Mouse (Mus musculus) kidney, embryonic 15.5 days (tissue): ENCODE results near the gene Cd46. TPM values are rescaled to one million over a fixed set of nuclear protein-coding genes. Genes with fewer than 3 reads are reported as not detected.
A peak's percentile ranks its signal among the peaks of the same experiment; 100 is the strongest.

ENCODE experiments used
- ATAC-seq: fragments of 200-750 bp; cut with Nextera tagmentation; replicated peaks from 2 replicates; pipeline ENCODE4 v1.8.0; 2017; ENCODE audit warnings: moderate TSS enrichment; ENCODE audit not compliant: low FRiP score
- H3K27ac ChIP-seq: fragments of 300-500 bp; sonication (generic); 2 replicates; pipeline ENCODE4 v1.5.1; 2015; ENCODE audit warnings: mild to moderate bottlenecking, inconsistent platforms
- H3K27me3 ChIP-seq: fragments of 300-500 bp; sonication (generic); 2 replicates; pipeline ENCODE4 v1.6.1; 2015; ENCODE audit warnings: inconsistent platforms
- H3K36me3 ChIP-seq: fragments of 300-500 bp; sonication (generic); 2 replicates; pipeline ENCODE4 v1.6.1; 2015; ENCODE audit warnings: inconsistent platforms
- H3K4me1 ChIP-seq: fragments of 300-500 bp; sonication (generic); 2 replicates; pipeline ENCODE4 v1.6.1; 2015; ENCODE audit warnings: inconsistent platforms
- H3K4me2 ChIP-seq: fragments of 300-500 bp; sonication (generic); 2 replicates; pipeline ENCODE4 v1.6.1; 2015; ENCODE audit warnings: moderate library complexity, mild to moderate bottlenecking, inconsistent platforms
- H3K4me3 ChIP-seq: fragments of 300-500 bp; sonication (generic); replicated peaks from 2 replicates; pipeline ENCODE4 v1.5.1; 2015; ENCODE audit warnings: mild to moderate bottlenecking, inconsistent platforms
- H3K9ac ChIP-seq: fragments of 300-500 bp; sonication (generic); 2 replicates; pipeline ENCODE4 v1.6.1; 2015; ENCODE audit warnings: mild to moderate bottlenecking, inconsistent platforms
- H3K9me3 ChIP-seq: fragments of 300-500 bp; sonication (generic); replicated peaks from 2 replicates; pipeline ENCODE4 v1.6.1; 2016; ENCODE audit warnings: inconsistent platforms
- WGBS: fragments of 180-500 bp; shearing (Covaris S2); methylation state at CpG from one replicate; pipeline ENCODE4 v1.1.7; 2015; ENCODE audit warnings: mixed read lengths; 5-methylcytosine and 5-hydroxymethylcytosine counted together
- microRNA counts: library from miRNA; unstranded; fragments of <30 nt; microRNA quantifications from one replicate; lab custom pipeline; 2016
- microRNA-seq: library from miRNA; unstranded; fragments of <30 nt; microRNA quantifications from one replicate; pipeline ENCODE4, GENCODE M21; 2016
- polyA plus RNA-seq: library from polyadenylated mRNA; unstranded; fragments of >200 nt; fragmentation: Nextera tagmentation; extraction: Ambion mirVana; gene quantifications from 2 replicates; pipeline ENCODE4 v1.2.1, GENCODE M21; 2015

The Cd46 gene
- polyA plus RNA-seq, 1 experiment from 2014 or later: 1.1 TPM

DNA sequence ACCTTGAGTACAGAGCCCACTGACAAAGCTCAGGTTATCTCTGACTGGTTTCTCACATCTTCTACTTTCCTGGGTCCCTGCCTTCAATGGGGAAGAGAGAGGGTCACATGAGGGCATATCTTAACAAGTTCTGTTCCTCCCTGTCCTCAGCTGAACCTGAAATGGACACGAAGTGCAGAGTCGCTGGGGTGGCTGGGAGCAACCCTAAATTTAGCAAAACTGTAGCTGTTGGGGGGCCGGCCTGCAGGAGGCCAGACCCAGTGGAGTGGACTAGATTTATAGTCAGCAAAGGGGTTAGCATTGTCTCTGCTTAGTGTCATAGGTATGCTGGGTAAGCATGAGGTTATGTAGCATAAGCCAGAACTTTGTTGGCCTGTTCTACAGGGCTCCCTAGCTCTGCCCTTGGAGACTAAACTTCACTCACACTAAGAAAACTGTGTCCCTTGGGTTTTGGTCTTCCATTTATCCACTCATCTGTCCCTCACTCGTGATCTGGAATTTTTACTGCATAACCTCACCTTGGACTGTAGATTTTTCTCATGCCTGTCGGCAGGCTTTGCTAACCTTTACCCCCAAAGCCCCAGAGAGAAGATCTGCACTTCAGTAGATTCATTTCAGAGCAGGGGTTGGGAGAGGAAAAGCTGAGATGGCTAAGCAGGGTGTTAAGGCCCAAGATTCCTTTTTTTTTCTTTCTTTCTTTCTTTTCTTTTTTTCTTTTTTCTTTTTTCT, 99.3 kb downstream of the Cd46 start:
- ATAC-seq: no peak
- no peak overlapping the region for H3K27ac ChIP-seq

GRCm38 (mm10) chr1:194991654-194992053, 100.4 kb downstream of the Cd46 start:
- Histone ChIP-seq H3K36me3 (no peaks in the 10 kb centered on the region), H3K27ac (no peak overlapping the region), H3K4me1 (0 out of 2 replicates have a peak, but pooled peaks cover 2% of the 10 kb centered on the region), H3K4me3 (no peak overlapping the region), H3K9ac (no peak overlapping the region), H3K4me2 (no peak overlapping the region), H3K9me3 (no peaks in the 10 kb centered on the region), H3K27me3 (no peaks in the 10 kb centered on the region)
- ATAC-seq: no peak
- 80% methylated on average over 2 of the region's 2 CpGs for WGBS

More for the DNA sequence above, 99.3 kb downstream of the Cd46 start:
- Histone ChIP-seq H3K27me3 (no peaks in the 10 kb centered on the region), H3K36me3 (no peaks in the 10 kb centered on the region), H3K9me3 (no peaks in the 10 kb centered on the region), H3K4me1 (0 out of 2 replicates have a peak, but pooled peaks cover 2% of the 10 kb centered on the region), H3K4me2 (no peak overlapping the region), H3K9ac (no peak overlapping the region), H3K4me3 (no peak overlapping the region)
- WGBS: 55% methylated on average over 5 of the region's 5 CpGs

GRCm38 (mm10) chr1:194990976-194991375, 101.1 kb downstream of the Cd46 start:
- 0 out of 2 replicates have a peak, but pooled peaks cover 2% of the 10 kb centered on the region for H3K4me1 ChIP-seq
- H3K4me3 ChIP-seq: no peak overlapping the region
- WGBS: 94% methylated on average over 2 of the region's 2 CpGs
- no peak overlapping the region for H3K4me2 ChIP-seq
- no peak overlapping the region for H3K27ac ChIP-seq
- no peaks in the 10 kb centered on the region for H3K9me3 ChIP-seq
- H3K36me3 ChIP-seq: no peaks in the 10 kb centered on the region
- no peak overlapping the region for H3K9ac ChIP-seq
- H3K27me3 ChIP-seq: no peaks in the 10 kb centered on the region
- no peak for ATAC-seq

GRCm38 (mm10) chr1:194989024-194989423, 103.0 kb downstream of the Cd46 start:
- no peak overlapping the region for H3K4me2 ChIP-seq
- no peak overlapping the region for H3K27ac ChIP-seq
- 87% methylated on average over 1 of the region's 1 CpGs for WGBS
- H3K4me3 ChIP-seq: no peak overlapping the region
- no peaks in the 10 kb centered on the region for H3K27me3 ChIP-seq
- H3K36me3 ChIP-seq: no peaks in the 10 kb centered on the region
- no peaks in the 10 kb centered on the region for H3K9me3 ChIP-seq
- H3K4me1 ChIP-seq: 0 out of 2 replicates have a peak, but pooled peaks cover 2% of the 10 kb centered on the region
- H3K9ac ChIP-seq: no peak overlapping the region
- ATAC-seq: no peak

MicroRNAs encoded within 50 kb of the gene (microRNA counts, 519-probe panel; counts per million panel counts)
- microRNA mmu-miR-29b (lab: Ali Mortazavi, UCI) (2,397 counts per million, percentile 36 among the panel's probes with 10 or more counts), microRNA mmu-miR-29c (lab: Ali Mortazavi, UCI) (2,943 counts per million, percentile 76 among the panel's probes with 10 or more counts)

Small RNA genes lying within 50 kb of the gene (microRNA-seq; reads per million reads assigned to microRNA genes)
- gene Mir29b-2 (0.74 reads per million), gene Mir29c (57.1 reads per million, percentile 50 among the genes with 10 or more reads in this experiment)

Other genes with a start within 250 kb of the Cd46 start
- gene Cd34, start 153.4 kb downstream of the Cd46 start, polyA plus RNA-seq: 95.6 TPM in 2 replicates
- gene Cr1l, start 39.3 kb upstream of the Cd46 start, polyA plus RNA-seq: 71.7 and 78.9 TPM in 2 replicates
- gene Cr2, start 84.5 kb upstream of the Cd46 start, polyA plus RNA-seq: 1.6 and 2.3 TPM in 2 replicates